In the genomic region with DNA sequence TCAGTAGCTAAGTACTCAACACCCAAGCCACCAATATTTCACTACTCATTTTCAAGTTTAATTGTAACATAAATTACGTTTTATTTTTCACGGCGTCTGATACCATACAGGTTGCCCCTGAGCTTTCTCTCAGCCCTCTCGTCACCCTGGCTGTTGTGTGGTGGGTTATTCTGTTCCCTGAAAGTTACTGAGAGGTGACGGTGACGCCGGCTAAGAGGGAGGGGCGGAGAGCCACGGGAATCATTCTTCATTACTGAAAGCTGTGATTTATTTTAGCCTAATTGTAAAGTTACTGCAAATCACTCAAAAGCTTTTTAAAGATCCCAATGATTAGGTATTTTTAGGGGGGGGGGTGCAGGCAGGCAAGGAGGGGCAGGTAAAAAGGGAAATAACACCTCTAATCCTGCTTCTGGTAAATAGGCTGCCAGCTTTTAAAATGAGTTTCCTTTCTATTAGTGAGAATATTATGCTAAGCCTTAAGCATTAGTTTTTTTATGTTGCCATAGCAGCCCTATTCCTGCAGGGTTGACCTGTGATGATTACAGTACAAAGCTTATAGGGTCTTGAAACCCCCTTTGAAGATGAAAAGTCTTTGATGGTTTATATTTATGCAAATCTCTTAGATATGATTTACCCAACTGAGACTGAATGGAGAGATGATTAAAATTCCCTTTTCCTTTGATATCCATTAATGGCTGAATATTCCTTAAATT, we compare ENCODE assay signal across 11 mouse cellular contexts.
DNase-seq lines count a peak whose midpoint lies in the region; ATAC-seq and TF ChIP-seq lines count a peak whose summit lies in the region.
"Had no signal": no experiment of that assay in that cellular context is flagged by ENCODE, and none has a peak within 500 bp of the region (broad histone marks: within the 10 kb centered on the region; RNA-seq: fewer than 3 reads in every experiment).

No protein-coding gene starts in this region.

- H3K4me2 ChIP-seq in heart, embryonic 11.5 days = peak overlapping the region; percentile 40
- no peak overlapping the region for H3K4me2 ChIP-seq in forebrain, postnatal 0 days (ENCODE audit: low read depth)
- H3K4me2 ChIP-seq: liver, embryonic 13.5 days had no signal

- no peaks in the 10 kb centered on the region for H3K36me3 ChIP-seq in heart, embryonic 11.5 days (ENCODE audit: control insufficient read depth, insufficient read depth, low read length)
- H3K36me3 ChIP-seq in forebrain, postnatal 0 days (ENCODE audit: insufficient read depth) = no peaks in the 10 kb centered on the region
- H3K36me3 ChIP-seq in midbrain, embryonic 10.5 days = no peaks in the 10 kb centered on the region
- H3K36me3 ChIP-seq: embryonic facial prominence, embryonic 15.5 days; liver, embryonic 13.5 days had no signal

- H3K9ac ChIP-seq in heart, embryonic 11.5 days (ENCODE audit: low read depth, low read length) = no peak overlapping the region
- no peak overlapping the region for H3K9ac ChIP-seq in forebrain, postnatal 0 days
- H3K9ac ChIP-seq: embryonic facial prominence, embryonic 15.5 days; liver, embryonic 13.5 days had no signal

- no peak for ATAC-seq in heart, embryonic 11.5 days (replicated peaks; ENCODE audit: insufficient number of reproducible peaks, low FRiP score, low TSS enrichment)
- ATAC-seq in forebrain, postnatal 0 days = peak; percentile 36; the same call in 1 of the 2 replicates
- no peak for ATAC-seq in CD4-positive, CD25-positive, alpha-beta regulatory T cell, adult 4 months

- TF ChIP-seq CTCF in forebrain, postnatal 0 days (IDR thresholded peaks at IDR 0.05; ENCODE audit: low read depth) = no peak

- no peaks in the 10 kb centered on the region for H3K9me3 ChIP-seq in heart, embryonic 11.5 days (replicated peaks; ENCODE audit: control insufficient read depth, low read length)
- H3K9me3 ChIP-seq in forebrain, postnatal 0 days (ENCODE audit: low read length) = no peaks in the 10 kb centered on the region
- no peaks in the 10 kb centered on the region for H3K9me3 ChIP-seq in midbrain, embryonic 10.5 days (replicated peaks)
- H3K9me3 ChIP-seq: embryonic facial prominence, embryonic 15.5 days; liver, embryonic 13.5 days had no signal

- H3K4me1 ChIP-seq in heart, embryonic 11.5 days (ENCODE audit: control insufficient read depth, insufficient read depth, low read length) = peaks cover 4% of the 10 kb centered on the region
- H3K4me1 ChIP-seq in forebrain, postnatal 0 days (ENCODE audit: insufficient read depth) = no peaks in the 10 kb centered on the region
- H3K4me1 ChIP-seq in midbrain, embryonic 10.5 days = peaks cover 66% of the 10 kb centered on the region
- H3K4me1 ChIP-seq: embryonic facial prominence, embryonic 15.5 days; liver, embryonic 13.5 days had no signal

- no peak for DNase-seq in heart, postnatal 4 days
- DNase-seq in embryo, embryonic 11 days = peak; percentile 66
- DNase-seq in forebrain, postnatal 0 days = no peak
- peak; percentile 51 for DNase-seq in midbrain, embryonic 10.5 days (ENCODE audit: low spot score)
- DNase-seq in B cell, adult 2 months = no peak
- no peak for DNase-seq in thymus, postnatal 4 days
- DNase-seq: gastrocnemius, postnatal 14 days; liver, embryonic 13.5 days had no signal

- 17% methylated on average over 9 of the region's 9 CpGs for WGBS in heart, embryonic 11.5 days (ENCODE audit: insufficient replicate concordance)
- WGBS in forebrain, postnatal 0 days = 10% methylated on average over 9 of the region's 9 CpGs
- 4% methylated on average over 9 of the region's 9 CpGs for WGBS in midbrain, embryonic 10.5 days

- H3K4me3 ChIP-seq in heart, embryonic 11.5 days (ENCODE audit: low read depth, low read length) = no peak overlapping the region
- no peak overlapping the region for H3K4me3 ChIP-seq in forebrain, postnatal 0 days (ENCODE audit: low read depth, low read length)
- H3K4me3 ChIP-seq in midbrain, embryonic 10.5 days = peak overlapping the region; percentile 42
- H3K4me3 ChIP-seq: liver, embryonic 13.5 days had no signal

- no peaks in the 10 kb centered on the region; the same call in 1 of the 2 replicates for H3K27me3 ChIP-seq in heart, embryonic 11.5 days (ENCODE audit: control insufficient read depth, insufficient read depth, low read length)
- peaks cover 20% of the 10 kb centered on the region for H3K27me3 ChIP-seq in forebrain, postnatal 0 days (ENCODE audit: insufficient read depth, low read length)
- H3K27me3 ChIP-seq in midbrain, embryonic 10.5 days (ENCODE audit: low read depth, poor library complexity, severe bottlenecking) = peaks cover 96% of the 10 kb centered on the region
- H3K27me3 ChIP-seq: liver, embryonic 13.5 days had no signal

- no peak overlapping the region for H3K27ac ChIP-seq in heart, embryonic 11.5 days (ENCODE audit: low read depth, low read length)
- no peak overlapping the region for H3K27ac ChIP-seq in forebrain, postnatal 0 days (ENCODE audit: low read depth, low read length)
- peak overlapping the region; percentile 67; the same call in 1 of the 2 replicates for H3K27ac ChIP-seq in midbrain, embryonic 10.5 days (replicated peaks)
- H3K27ac ChIP-seq: embryonic facial prominence, embryonic 15.5 days; liver, embryonic 13.5 days had no signal

Comparison
In these comparisons a context has a peak if more than half of its experiments do, and no peak if none do; other contexts are left out.
1. DNase-seq: peak in embryo, embryonic 11 days (single experiment) and midbrain, embryonic 10.5 days (single experiment); none in heart, postnatal 4 days (single experiment), forebrain, postnatal 0 days (single experiment), B cell, adult 2 months (0 of 2) and thymus, postnatal 4 days (single experiment).